Mouse (Mus musculus) cerebellum, postnatal 25 days (tissue): Measurements from ENCODE around the gene Gm21987.

Source experiments
- DNase-seq, 2 experiments: peaks; one replicate each; pipeline ENCODE4 v3.0.0; 2021; ENCODE audit warnings: mixed read lengths in 2 of 2

The Gm21987 gene

DNA sequence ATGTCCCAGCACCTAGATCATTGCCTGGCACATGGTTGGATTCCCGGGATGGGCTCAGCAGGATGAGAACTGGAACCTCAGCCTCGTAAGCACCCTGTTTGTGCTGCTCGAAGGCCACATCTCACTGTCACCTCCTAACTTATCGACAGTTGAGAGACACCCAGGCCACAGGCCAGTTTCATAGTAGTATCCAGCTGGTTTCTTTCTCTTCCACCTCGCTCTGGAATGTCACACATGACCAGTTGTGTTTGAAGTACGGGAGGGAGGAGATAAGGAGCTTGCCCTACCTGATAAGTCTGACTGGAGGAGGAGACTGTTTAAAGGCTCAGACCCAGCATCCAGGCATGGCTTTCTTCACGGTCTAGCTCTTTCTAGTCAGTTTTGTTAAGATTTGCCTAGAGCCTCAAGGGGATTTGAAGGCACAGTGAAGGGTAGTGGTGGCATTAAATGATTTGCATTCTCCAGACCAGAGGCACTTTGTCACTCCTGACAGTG lies 3.6 kb downstream of the Gm21987 start:
- no peak for DNase-seq

DNA sequence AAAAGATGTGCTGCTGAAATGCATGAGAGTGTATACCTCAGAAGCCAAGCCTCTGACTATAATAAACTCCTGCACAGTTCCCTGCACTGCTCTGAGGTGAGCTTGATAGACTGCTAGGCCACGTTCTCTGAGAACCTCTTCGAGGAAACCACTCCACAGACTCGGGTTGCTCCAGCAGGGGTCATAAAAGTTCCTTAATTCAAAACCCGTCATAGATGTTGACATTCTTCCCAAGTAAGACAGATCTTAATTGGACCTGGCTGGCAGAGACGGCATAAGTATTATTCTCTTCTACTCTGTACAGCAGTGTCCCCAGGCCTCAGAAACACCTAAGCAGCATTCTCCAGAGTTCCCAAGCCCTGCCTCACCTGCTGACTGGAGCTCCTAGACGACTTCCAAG lies 4.1 kb downstream of the Gm21987 start:
- DNase-seq, result no peak

- peak in 1 of 2 experiments; percentile 61 for DNase-seq
Measured at GRCm38 (mm10) chr16:38352031-38352430, 5.2 kb downstream of the Gm21987 start.

DNA sequence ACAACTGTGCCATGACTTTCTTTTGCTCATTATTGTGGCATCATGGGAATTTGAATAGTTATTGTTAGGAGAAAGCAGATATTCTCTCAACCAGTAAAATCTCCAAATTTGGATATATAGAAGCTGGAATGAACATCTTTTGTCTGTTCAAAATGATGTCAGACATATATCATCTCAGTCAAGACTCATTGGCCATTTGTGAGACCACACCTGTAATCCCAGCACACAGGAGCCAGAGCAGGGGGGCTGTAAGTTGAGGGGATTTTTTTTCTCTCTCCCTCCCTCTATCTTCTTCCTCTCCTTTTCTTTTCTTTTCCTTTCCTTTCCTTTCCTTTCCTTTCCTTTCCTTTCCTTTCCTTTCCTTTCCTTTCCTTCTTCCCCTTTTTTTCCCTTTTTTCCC lies 6.0 kb downstream of the Gm21987 start:
- no peak for DNase-seq

GRCm38 (mm10) chr16:38353642-38354041 lies 6.8 kb downstream of the Gm21987 start:
- no peak for DNase-seq

DNA sequence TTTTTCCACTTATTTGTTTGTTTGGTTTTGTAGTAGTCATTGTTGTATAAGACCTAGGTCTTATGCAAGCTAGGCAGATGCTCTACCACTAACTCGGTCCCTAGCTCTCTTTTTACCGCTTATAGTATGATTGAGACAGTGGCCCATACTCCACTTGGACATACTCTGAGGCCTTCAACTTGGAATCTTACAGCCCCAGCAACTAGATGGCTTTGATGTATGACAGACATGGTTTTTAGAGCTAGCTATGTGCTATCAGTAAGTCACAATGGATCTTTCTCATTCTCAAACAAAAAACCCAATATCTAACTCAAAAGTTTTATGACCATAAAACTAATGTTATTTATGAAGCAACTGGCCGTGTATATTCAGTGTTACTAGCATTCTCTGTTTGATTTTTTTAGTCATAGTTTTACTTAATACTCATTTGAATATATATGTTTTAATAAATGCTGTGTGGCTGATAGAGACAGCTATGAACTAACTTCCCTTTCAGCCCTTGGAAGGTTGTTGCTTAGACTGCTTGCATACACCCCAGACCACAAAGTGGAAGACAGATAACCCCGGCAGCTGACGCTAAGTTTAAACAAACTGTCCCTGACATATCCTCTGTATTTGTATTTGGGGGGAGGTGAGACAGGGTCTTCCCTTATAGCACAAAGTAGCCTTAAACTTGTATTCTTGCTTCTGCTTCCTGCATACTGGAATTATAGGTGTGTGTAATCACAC lies 7.5 kb downstream of the Gm21987 start:
- DNase-seq, result no peak

DNA sequence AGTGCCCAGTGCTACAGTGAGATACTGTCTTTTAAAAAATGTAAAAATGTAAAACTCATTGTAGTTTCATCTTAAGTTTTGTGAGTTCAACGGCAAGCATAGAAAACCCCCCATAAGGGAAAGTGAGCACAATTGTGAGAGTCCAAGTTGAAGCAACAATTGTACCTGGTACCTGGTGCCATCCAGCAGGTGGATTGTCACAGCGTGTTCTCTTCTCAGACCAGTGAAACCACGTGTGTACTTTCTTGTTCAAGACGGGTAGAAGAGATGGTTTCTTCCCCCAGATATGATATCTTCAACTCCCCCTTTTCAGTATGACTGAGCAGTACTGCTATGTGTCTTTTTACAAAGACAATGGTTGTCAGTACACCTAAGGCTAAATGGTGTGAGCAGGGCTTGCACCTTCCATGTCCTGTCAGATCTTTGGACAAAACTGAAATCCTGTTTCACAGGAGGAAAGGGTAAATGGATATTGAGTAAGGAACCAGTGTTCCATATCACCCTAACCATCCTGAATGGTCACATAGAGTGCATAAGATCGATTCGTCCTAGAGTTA lies 11.5 kb downstream of the Gm21987 start:
- no peak for DNase-seq

DNA sequence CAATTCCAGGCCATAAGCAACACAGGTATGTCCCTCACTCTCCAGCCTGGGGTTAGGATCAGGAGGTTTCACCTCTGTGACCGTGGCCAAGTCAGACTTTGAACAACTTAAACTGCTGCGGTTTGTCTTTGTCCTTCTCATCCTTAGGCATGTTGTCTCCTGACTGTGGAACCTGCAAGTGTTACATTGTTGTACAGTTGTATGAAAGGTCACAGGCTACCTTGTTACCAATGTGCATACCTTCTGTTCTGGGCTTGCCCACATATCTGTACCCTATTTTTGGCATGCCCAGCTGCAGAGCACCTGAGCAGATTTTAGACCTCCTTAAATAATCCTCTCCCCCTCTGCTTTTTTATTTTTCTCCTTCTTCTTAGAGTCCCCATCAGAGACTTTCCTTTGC lies 12.4 kb downstream of the Gm21987 start:
- no peak for DNase-seq

GRCm38 (mm10) chr16:38359857-38360256 lies 13.0 kb downstream of the Gm21987 start:
- DNase-seq, result no peak

GRCm38 (mm10) chr16:38360317-38360716 lies 13.5 kb downstream of the Gm21987 start:
- no peak for DNase-seq

- no peak for DNase-seq
Measured at GRCm38 (mm10) chr16:38361933-38362332, 15.1 kb downstream of the Gm21987 start, which contains the start of gene Popdc2. Gene Popdc2, plus strand, starts transcription at chr16:38362209.

DNA sequence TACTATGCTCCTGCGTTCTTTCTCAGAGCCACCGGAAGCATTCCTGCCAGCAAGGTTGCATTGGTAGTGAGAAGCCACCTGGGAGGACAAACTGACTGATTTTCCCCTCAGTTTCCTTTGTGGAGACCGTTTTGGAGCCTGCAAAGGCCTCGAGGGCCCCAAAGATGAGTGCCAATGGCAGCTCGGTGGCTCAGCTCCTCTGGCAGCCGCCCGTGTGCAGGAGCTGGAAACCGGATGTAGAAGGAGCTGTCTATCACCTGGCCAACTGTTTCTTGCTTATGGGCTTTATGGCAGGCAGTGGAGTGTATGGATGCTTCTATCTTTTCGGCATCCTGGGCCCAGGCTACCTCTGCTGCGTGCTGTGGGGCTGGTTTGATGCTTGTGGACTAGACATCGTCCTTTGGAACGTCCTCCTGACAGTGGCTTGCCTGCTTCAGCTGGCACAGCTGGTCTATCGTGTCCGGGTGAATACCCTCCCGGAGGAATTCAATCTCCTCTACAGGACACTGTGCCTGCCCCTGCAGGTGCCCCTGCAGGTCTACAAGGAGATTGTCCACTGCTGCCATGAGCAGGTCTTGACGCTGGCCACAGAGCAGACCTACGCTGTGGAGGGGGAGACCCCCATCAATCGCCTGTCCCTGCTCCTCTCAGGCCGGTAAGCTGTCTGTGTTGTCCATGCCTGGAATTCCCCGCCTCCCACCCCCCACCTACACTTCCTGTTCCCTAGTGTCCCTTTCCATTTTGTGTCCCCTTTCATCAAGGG lies 15.8 kb downstream of the Gm21987 start:
- DNase-seq, result no peak

- no peak for DNase-seq
Measured at GRCm38 (mm10) chr16:38363256-38363595, 16.4 kb downstream of the Gm21987 start.

DNA sequence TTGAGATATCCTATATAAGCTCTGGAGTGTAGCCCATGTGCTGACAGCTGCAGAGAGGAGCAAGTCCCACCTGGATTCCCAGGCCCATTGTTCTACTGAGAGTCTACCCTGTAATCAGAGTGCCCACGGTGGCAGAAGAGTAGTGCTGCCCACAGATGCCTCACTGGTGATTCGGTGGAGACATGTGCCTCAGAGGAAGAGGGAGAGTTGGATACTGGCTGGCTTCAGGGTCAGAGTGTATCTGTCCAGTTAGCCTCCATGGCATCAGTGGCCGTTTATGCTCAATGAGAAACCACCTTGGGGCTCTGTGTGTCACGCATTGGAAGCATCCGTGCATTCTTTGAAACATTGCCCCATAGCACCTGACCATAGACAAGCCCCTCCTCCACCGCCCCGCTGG lies 16.8 kb downstream of the Gm21987 start:
- no peak for DNase-seq

DNA sequence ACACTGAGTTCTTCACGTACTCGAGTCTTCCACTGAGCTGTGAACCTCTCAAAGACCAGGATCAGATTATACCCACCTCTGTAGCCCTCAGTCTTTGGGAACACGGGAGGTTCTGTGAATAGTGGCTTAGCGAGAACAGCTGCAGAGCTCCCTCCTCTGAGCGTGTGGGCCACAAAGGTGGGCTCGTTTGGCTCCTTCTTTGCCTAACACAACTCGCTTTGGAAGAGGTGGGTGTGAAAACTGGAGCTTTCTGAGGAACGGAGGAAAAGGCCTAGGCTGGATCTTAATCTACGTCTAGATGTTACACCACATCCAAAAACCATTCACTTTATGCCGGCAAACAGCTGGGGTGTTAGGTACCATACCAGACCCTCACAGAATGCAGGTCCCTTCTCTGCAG lies 18.6 kb downstream of the Gm21987 start:
- no peak for DNase-seq

DNA sequence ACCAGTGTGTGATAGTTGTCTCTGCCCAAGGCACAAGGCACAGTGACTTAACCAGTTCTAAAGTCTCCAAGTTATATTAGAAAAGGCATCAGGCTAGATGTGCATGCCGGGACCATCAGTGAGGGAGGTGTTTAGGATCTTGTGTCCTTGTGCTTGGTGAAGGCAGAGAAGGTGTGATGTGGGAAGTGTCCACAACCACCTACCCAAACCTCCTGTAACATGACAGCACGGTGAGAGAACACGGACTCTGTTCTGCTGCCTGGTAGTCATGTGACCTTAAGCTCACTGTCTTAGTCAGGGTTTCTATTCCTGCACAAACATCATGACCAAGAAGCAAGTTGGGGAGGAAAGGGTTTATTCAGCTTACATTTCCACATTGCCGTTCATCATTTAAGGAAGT lies 19.4 kb downstream of the Gm21987 start:
- no peak for DNase-seq

DNA sequence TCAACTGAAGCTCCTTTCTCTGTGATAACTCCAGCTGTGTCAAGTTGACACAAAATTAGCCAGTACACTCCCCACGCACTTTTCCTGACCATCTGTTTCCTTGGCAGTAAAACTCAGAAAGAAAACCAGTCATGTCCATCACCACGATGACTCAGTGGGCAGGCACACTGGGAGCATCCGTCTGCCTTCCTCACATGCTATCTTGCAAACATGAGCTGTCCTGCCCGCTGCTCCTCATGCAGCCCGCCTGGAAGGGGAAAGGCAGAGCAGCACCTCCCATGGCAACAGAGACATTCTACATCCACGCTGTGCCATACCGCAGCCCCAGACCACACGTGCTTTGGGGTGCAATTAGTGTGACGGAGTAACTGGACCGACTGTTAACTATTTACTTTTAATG lies 21.5 kb downstream of the Gm21987 start:
- peak; percentile 59 to 72 for DNase-seq

DNA sequence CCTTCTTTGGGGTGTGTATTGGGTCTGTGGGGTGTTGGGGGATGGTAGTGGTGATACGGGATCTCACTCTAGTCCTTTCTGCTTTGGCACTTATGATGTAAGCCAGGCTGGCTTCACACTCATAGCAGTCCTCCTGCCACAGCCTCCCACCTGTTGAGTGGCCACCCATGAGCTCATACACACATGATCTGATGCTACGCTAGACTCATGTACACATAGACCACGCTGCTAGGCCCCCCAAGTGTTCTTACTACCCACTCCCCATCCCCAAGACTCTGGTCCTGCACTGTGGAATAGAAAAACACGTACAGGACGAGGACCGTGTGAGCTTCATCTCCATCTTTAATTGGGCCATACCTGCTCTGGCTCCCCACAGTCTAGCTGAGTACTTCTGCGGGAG lies 22.2 kb downstream of the Gm21987 start:
- no peak for DNase-seq

DNA sequence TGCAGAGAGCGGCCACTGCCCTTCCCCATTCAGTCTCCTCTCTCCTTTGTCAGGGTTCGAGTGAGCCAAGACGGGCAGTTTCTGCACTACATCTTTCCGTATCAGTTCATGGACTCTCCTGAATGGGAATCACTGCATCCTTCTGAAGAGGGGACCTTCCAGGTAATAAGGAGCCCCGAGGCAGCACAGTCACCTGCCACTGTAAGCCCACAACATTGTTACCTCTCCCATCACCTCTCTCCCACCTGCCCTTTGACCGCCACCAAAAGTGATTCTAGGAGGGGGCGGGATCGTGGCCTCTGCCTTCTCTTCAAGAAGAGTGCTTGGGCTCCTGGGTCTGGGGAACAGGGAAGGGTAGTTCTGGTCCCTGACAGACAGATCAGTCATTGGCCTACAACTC lies 22.6 kb downstream of the Gm21987 start:
- no peak for DNase-seq

GRCm38 (mm10) chr16:38369992-38370484 lies 23.2 kb downstream of the Gm21987 start:
- DNase-seq, result no peak

DNA sequence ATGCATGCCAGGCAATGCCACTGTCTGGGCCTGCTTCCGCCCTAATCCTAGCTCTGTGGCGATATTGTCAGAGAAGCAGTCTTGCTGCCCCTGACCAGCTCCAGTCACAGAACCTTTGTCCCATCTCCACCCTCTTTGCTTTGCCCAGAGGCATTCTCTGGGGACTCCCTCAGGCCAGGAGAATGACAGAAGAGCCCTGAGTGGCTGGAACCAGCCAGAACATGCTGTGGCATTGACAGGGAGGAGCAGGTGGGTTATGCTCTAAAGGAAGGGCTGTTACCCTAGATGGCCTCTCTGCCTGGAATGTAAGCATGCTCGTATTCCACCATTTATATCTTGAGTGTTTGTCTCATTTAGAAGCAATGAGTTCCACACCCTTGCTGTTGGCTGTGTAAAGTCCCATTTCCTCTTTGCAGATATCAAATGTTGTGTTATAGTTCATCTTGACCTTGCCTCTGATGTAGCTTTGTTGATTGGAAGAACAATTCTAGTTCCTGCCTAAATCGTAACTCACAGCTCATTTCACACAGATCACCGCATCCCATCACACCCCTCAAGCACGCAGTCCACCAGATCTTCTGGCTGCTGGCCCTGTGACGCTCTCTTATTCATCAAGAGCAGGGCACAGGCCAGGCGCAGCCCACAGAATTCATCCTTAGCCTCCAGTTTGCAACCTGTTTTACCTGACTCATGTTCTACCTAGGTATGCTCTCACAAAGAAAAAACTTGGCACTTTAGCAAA lies 24.0 kb downstream of the Gm21987 start:
- no peak for DNase-seq

DNA sequence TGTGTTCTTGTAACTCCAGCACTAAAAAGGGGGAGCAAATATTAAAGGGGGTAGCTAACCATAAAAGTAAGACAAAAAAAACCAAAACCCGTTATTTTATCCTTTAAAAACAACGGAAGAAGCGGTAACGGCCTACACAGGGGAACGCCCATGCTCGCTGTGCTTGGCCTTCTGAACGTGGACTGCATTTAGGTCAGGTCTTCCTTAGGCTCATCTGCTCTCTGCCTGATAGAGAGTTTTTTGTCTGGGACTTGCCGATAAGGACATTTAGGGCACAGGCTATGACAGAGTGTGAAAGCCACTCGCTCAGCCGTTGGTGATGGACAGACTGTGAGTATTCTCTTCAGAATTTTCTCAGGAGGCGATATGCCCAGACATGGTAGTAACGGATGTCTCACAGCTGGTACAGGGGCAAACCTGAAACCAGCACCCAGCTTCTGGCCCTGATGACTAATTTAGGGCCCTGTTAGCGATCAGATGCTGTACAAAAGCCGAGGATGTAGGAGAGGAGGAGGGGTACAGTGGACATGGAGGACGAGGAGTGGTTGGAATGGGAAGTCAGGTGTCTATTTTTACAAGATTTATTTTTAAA lies 25.0 kb downstream of the Gm21987 start:
- no peak for DNase-seq

GRCm38 (mm10) chr16:38372876-38373275 lies 26.0 kb downstream of the Gm21987 start:
- no peak for DNase-seq
